Mouse (Mus musculus): ENCODE results near the gene Adk. TPM values are rescaled to one million over a fixed set of nuclear protein-coding genes. Genes with fewer than 3 reads are reported as not detected.

Gene Adk
- polyA plus RNA-seq, 2 experiments: 56.9 to 180 TPM

DNA sequence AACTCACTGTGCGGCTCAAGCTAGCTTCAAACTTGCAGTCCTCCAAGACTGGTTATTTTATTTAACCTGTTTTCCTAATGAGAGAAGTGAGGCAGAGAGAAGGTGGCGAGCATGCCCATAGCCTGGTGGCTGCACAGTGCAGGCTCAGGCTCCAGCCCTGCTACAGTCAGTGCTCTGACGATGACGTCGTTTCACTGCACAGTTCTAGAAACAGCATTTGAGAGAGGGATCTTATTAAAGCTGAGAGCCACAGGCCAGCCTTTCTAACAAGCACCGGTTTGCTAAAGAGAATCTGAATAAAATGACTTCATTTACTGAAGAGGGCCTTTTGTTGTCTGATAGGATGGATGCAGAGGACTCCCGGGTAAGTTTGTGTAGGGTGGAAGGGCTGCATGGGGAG is 375.0 kb downstream of the Adk start:
- no peaks in the 10 kb centered on the region for H3K27me3 ChIP-seq (ENCODE audit: control insufficient read depth, insufficient read depth, low read length)
- ATAC-seq (ENCODE audit: insufficient read depth) (no peak), DNase-seq (ENCODE audit: low read depth in 3 of 3, low spot score in 3 of 3) (no peak)
- no peak overlapping the region for H3K9ac ChIP-seq (replicated peaks)
- no peaks in the 10 kb centered on the region for H3K36me3 ChIP-seq (replicated peaks; ENCODE audit: control insufficient read depth, insufficient read depth, low read depth)
- no peak overlapping the region for H3K27ac ChIP-seq
- H3K4me1 ChIP-seq (replicated peaks; ENCODE audit: control insufficient read depth in 2 of 2, insufficient read depth in 2 of 2, low read length in 1 of 2): no peaks in the 10 kb centered on the region
- H3K9me3 ChIP-seq (ENCODE audit: control insufficient read depth, low read length): no peaks in the 10 kb centered on the region
- 80% methylated on average over 7 of the region's 7 CpGs for WGBS (ENCODE audit: insufficient replicate concordance)
- no peak overlapping the region for H3K4me2 ChIP-seq (ENCODE audit: low read depth)
- H3K4me3 ChIP-seq (ENCODE audit: insufficient read depth in 1 of 2, low read depth in 2 of 2, low read length in 2 of 2): no peak overlapping the region
- TF ChIP-seq EP300 (IDR thresholded peaks at IDR 0.05; ENCODE audit: low read depth) (no peak), CTCF (IDR thresholded peaks at IDR 0.05; ENCODE audit: low read depth) (no peak)

- no peaks in the 10 kb centered on the region for H3K27me3 ChIP-seq (ENCODE audit: control insufficient read depth, insufficient read depth, low read length)
- DNase-seq (ENCODE audit: low read depth in 3 of 3, low spot score in 3 of 3) (no peak), ATAC-seq (ENCODE audit: insufficient read depth) (no peak)
- H3K4me3 ChIP-seq (ENCODE audit: insufficient read depth in 1 of 2, low read depth in 2 of 2, low read length in 2 of 2): no peak overlapping the region
- WGBS (ENCODE audit: insufficient replicate concordance): 60% methylated on average over 4 of the region's 4 CpGs
- H3K36me3 ChIP-seq (replicated peaks; ENCODE audit: control insufficient read depth, insufficient read depth, low read depth): no peaks in the 10 kb centered on the region
- H3K4me2 ChIP-seq (ENCODE audit: low read depth): no peak overlapping the region
- no peaks in the 10 kb centered on the region for H3K9me3 ChIP-seq (ENCODE audit: control insufficient read depth, low read length)
- H3K27ac ChIP-seq: no peak overlapping the region
- H3K9ac ChIP-seq (replicated peaks): no peak overlapping the region
- no peak for TF ChIP-seq EP300 (IDR thresholded peaks at IDR 0.05; ENCODE audit: low read depth)
- TF ChIP-seq CTCF (IDR thresholded peaks at IDR 0.05; ENCODE audit: low read depth): no peak
- H3K4me1 ChIP-seq (replicated peaks; ENCODE audit: control insufficient read depth in 2 of 2, insufficient read depth in 2 of 2, low read length in 1 of 2): no peaks in the 10 kb centered on the region
These were observed 381.0 kb downstream of the Adk start for GRCm38 (mm10) chr14:21433415-21433814.

DNA sequence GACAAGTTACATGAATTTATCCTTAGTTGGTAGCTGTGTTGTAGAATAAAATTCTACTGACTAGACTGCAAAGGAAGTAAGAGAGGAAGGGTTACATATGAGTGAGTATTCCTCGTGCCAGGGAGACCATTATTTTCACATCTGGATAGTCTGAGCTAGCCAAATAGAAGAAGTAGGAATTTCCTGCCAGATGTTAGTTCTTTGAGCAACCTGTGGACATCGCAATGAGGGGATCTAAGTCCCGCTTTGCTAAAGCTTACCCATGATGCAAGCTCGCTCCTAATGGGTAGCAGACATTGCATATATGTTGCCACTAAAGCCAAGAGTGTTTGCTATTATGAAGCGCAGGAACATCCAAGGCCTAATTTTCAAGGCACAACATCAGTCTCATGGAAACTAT is 381.6 kb downstream of the Adk start:
- ATAC-seq (ENCODE audit: insufficient read depth) (no peak), DNase-seq (ENCODE audit: low read depth in 3 of 3, low spot score in 3 of 3) (no peak)
- Histone ChIP-seq H3K9me3 (ENCODE audit: control insufficient read depth, low read length) (no peaks in the 10 kb centered on the region), H3K36me3 (replicated peaks; ENCODE audit: control insufficient read depth, insufficient read depth, low read depth) (no peaks in the 10 kb centered on the region), H3K4me1 (replicated peaks; ENCODE audit: control insufficient read depth in 2 of 2, insufficient read depth in 2 of 2, low read length in 1 of 2) (no peaks in the 10 kb centered on the region), H3K27me3 (ENCODE audit: control insufficient read depth, insufficient read depth, low read length) (no peaks in the 10 kb centered on the region), H3K4me2 (ENCODE audit: low read depth) (no peak overlapping the region), H3K9ac (replicated peaks) (no peak overlapping the region), H3K4me3 (ENCODE audit: insufficient read depth in 1 of 2, low read depth in 2 of 2, low read length in 2 of 2) (no peak overlapping the region), H3K27ac (no peak overlapping the region)
- WGBS (ENCODE audit: insufficient replicate concordance): 73% methylated on average over 5 of the region's 5 CpGs
- TF ChIP-seq EP300 (IDR thresholded peaks at IDR 0.05; ENCODE audit: low read depth) (no peak), CTCF (IDR thresholded peaks at IDR 0.05; ENCODE audit: low read depth) (no peak)

DNA sequence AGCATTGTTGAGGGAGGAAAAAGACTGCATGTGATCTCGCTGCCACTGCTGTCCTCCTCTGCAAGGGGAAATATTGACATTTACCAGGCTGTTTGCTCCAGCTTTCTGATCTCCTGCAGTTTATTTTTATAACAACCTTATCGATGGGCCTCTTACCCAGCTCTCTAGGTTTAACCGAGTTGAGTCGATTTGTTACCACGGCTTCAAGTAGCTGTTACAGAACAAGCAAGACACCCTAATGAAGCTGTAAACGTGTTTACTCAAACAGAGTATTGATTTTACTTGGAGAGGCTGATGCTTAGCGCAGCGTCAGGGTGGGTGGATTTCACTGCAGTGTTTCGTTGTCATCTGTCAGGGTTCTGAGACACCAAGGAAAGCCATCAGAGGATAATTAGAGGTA is 382.3 kb downstream of the Adk start:
- 73% methylated on average over 9 of the region's 9 CpGs for WGBS (ENCODE audit: insufficient replicate concordance)
- H3K36me3 ChIP-seq (replicated peaks; ENCODE audit: control insufficient read depth, insufficient read depth, low read depth): no peaks in the 10 kb centered on the region

GRCm38 (mm10) chr14:21439785-21440184 is 387.4 kb downstream of the Adk start:
- Histone ChIP-seq H3K4me3 (ENCODE audit: insufficient read depth in 1 of 2, low read depth in 2 of 2, low read length in 2 of 2) (no peak overlapping the region), H3K27ac (no peak overlapping the region), H3K36me3 (replicated peaks; ENCODE audit: control insufficient read depth, insufficient read depth, low read depth) (no peaks in the 10 kb centered on the region), H3K9me3 (ENCODE audit: control insufficient read depth, low read length) (no peaks in the 10 kb centered on the region), H3K4me1 (replicated peaks; ENCODE audit: control insufficient read depth in 2 of 2, insufficient read depth in 2 of 2, low read length in 1 of 2) (no peaks in the 10 kb centered on the region), H3K4me2 (ENCODE audit: low read depth) (no peak overlapping the region), H3K27me3 (ENCODE audit: control insufficient read depth, insufficient read depth, low read length) (no peaks in the 10 kb centered on the region), H3K9ac (replicated peaks) (no peak overlapping the region)
- TF ChIP-seq EP300 (IDR thresholded peaks at IDR 0.05; ENCODE audit: low read depth) (no peak), CTCF (IDR thresholded peaks at IDR 0.05; ENCODE audit: low read depth) (no peak)
- ATAC-seq (ENCODE audit: insufficient read depth) (no peak), DNase-seq (ENCODE audit: low read depth in 3 of 3, low spot score in 3 of 3) (no peak)
- WGBS (ENCODE audit: insufficient replicate concordance): 39% methylated on average over 4 of the region's 4 CpGs

More for the DNA sequence above, 382.3 kb downstream of the Adk start:
- Histone ChIP-seq H3K4me1 (replicated peaks; ENCODE audit: control insufficient read depth in 2 of 2, insufficient read depth in 2 of 2, low read length in 1 of 2) (no peaks in the 10 kb centered on the region), H3K27ac (no peak overlapping the region), H3K27me3 (ENCODE audit: control insufficient read depth, insufficient read depth, low read length) (no peaks in the 10 kb centered on the region), H3K9me3 (ENCODE audit: control insufficient read depth, low read length) (no peaks in the 10 kb centered on the region), H3K4me3 (ENCODE audit: insufficient read depth in 1 of 2, low read depth in 2 of 2, low read length in 2 of 2) (no peak overlapping the region), H3K4me2 (ENCODE audit: low read depth) (no peak overlapping the region), H3K9ac (replicated peaks) (no peak overlapping the region)
- ATAC-seq (ENCODE audit: insufficient read depth) (no peak), DNase-seq (ENCODE audit: low read depth in 3 of 3, low spot score in 3 of 3) (no peak)
- no peak for TF ChIP-seq CTCF (IDR thresholded peaks at IDR 0.05; ENCODE audit: low read depth)
- TF ChIP-seq EP300 (IDR thresholded peaks at IDR 0.05; ENCODE audit: low read depth): no peak

Data from liver, embryonic 14.5 days (tissue).